Mouse (Mus musculus): Measurements from ENCODE around the gene Gdf5.

- TF ChIP-seq POLR2A (IDR thresholded peaks at IDR 0.05; ENCODE audit: control insufficient read depth, low read depth, low read length), result no peak
- no peak for TF ChIP-seq CTCF (IDR thresholded peaks at IDR 0.05; ENCODE audit: control insufficient read depth, insufficient read depth, insufficient replicate concordance, low read depth, low read length)
These were observed 42.0 kb upstream of the Gdf5 start for GRCm38 (mm10) chr2:155987131-155987530.

Measured in testis, adult 2 months (tissue).